10 mouse cellular contexts compared by ENCODE assay signal in the genomic region with DNA sequence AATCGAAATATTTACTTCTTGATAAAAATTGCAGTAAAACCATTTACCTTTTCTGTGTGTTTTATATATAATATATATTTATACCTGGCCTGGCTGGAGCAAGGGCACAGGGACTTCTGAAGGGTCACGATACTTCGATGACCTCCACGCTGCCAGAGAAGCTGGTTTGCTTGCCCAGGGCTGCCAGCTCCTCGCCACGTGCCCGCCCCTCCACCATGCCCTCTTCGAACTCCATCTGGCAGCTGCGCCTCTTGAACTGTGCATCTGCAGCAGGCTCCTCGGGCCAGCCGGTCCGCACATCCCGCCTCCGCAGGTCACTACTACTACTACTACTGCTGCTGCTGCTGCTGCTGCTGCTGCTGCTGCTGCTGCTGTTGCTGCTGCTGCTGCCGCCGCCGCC. TPM values are rescaled to one million over a fixed set of nuclear protein-coding genes. Genes with fewer than 3 reads are reported as not detected.
DNase-seq lines count a peak whose midpoint lies in the region; ATAC-seq lines count a peak whose summit lies in the region.
"Had no signal": no experiment of that assay in that cellular context is flagged by ENCODE, and none has a peak within 500 bp of the region (broad histone marks: within the 10 kb centered on the region; RNA-seq: fewer than 3 reads in every experiment).

No protein-coding gene starts in this region.

- no peaks in the 10 kb centered on the region for H3K9me3 ChIP-seq in intestine, embryonic 14.5 days (ENCODE audit: control insufficient read depth, low read length)
- no peaks in the 10 kb centered on the region for H3K9me3 ChIP-seq in intestine, embryonic 16.5 days (ENCODE audit: control insufficient read depth, low read length)
- H3K9me3 ChIP-seq in midbrain, embryonic 13.5 days: no peaks in the 10 kb centered on the region
- H3K9me3 ChIP-seq in midbrain, embryonic 15.5 days: no peaks in the 10 kb centered on the region
- H3K9me3 ChIP-seq in hindbrain, embryonic 13.5 days: no peaks in the 10 kb centered on the region
- H3K9me3 ChIP-seq in stomach, embryonic 15.5 days: no peaks in the 10 kb centered on the region

- peaks cover 11% of the 10 kb centered on the region; the same call in 1 of the 2 replicates for H3K4me1 ChIP-seq in intestine, embryonic 14.5 days (replicated peaks; ENCODE audit: control insufficient read depth, insufficient read depth, low read length)
- H3K4me1 ChIP-seq in intestine, embryonic 16.5 days (ENCODE audit: control insufficient read depth, insufficient read depth, low read length): peaks cover 14% of the 10 kb centered on the region
- peaks cover 26% of the 10 kb centered on the region for H3K4me1 ChIP-seq in midbrain, embryonic 13.5 days (replicated peaks)
- H3K4me1 ChIP-seq in midbrain, embryonic 15.5 days: peaks cover 15% of the 10 kb centered on the region; the same call in 1 of the 2 replicates
- H3K4me1 ChIP-seq in hindbrain, embryonic 13.5 days (replicated peaks): peaks cover 29% of the 10 kb centered on the region
- H3K4me1 ChIP-seq in stomach, embryonic 15.5 days: peaks cover 16% of the 10 kb centered on the region; the same call in 1 of the 2 replicates

- no peak for DNase-seq in intestine, embryonic 14.5 days (ENCODE audit: low spot score)
- no peak for DNase-seq in spleen, postnatal 4 days (ENCODE audit: low spot score in 2 of 2)
- DNase-seq: embryo, embryonic 11 days; gastrocnemius, postnatal 25 days; lung, postnatal 4 days had no signal

- no peak for ATAC-seq in intestine, embryonic 14.5 days (replicated peaks; ENCODE audit: low FRiP score, low TSS enrichment, low read depth)
- ATAC-seq in intestine, embryonic 16.5 days: no peak
- ATAC-seq in midbrain, embryonic 13.5 days: no peak
- ATAC-seq in midbrain, embryonic 15.5 days (replicated peaks): no peak
- ATAC-seq in hindbrain, embryonic 13.5 days (ENCODE audit: low FRiP score): no peak
- ATAC-seq in stomach, embryonic 15.5 days (ENCODE audit: insufficient read depth, low FRiP score, low read depth): no peak

- no peak overlapping the region for H3K9ac ChIP-seq in intestine, embryonic 14.5 days (ENCODE audit: low read length)
- H3K9ac ChIP-seq in intestine, embryonic 16.5 days (ENCODE audit: low read depth, low read length): no peak overlapping the region
- 0 out of 2 replicates have a peak overlapping the region, but pooled peaks have one; percentile 28 for H3K9ac ChIP-seq in midbrain, embryonic 13.5 days (replicated peaks)
- H3K9ac ChIP-seq in midbrain, embryonic 15.5 days: no peak overlapping the region
- H3K9ac ChIP-seq in hindbrain, embryonic 13.5 days: peak overlapping the region; percentile 59
- no peak overlapping the region for H3K9ac ChIP-seq in stomach, embryonic 15.5 days

- peaks cover 51% of the 10 kb centered on the region for H3K27me3 ChIP-seq in intestine, embryonic 14.5 days (replicated peaks; ENCODE audit: control insufficient read depth, insufficient read depth, low read length)
- peaks cover 20% of the 10 kb centered on the region for H3K27me3 ChIP-seq in intestine, embryonic 16.5 days (replicated peaks; ENCODE audit: control insufficient read depth, insufficient read depth, low read length)
- peaks cover 44% of the 10 kb centered on the region for H3K27me3 ChIP-seq in midbrain, embryonic 13.5 days
- peaks cover 7% of the 10 kb centered on the region; the same call in 1 of the 2 replicates for H3K27me3 ChIP-seq in midbrain, embryonic 15.5 days (replicated peaks)
- peaks cover 47% of the 10 kb centered on the region for H3K27me3 ChIP-seq in hindbrain, embryonic 13.5 days
- H3K27me3 ChIP-seq in stomach, embryonic 15.5 days (replicated peaks): peaks cover 46% of the 10 kb centered on the region

- H3K27ac ChIP-seq in intestine, embryonic 14.5 days (ENCODE audit: low read depth): no peak overlapping the region
- H3K27ac ChIP-seq in intestine, embryonic 16.5 days (ENCODE audit: low read length): no peak overlapping the region
- H3K27ac ChIP-seq in midbrain, embryonic 13.5 days: no peak overlapping the region
- no peak overlapping the region for H3K27ac ChIP-seq in midbrain, embryonic 15.5 days
- H3K27ac ChIP-seq in hindbrain, embryonic 13.5 days: no peak overlapping the region
- H3K27ac ChIP-seq in stomach, embryonic 15.5 days: no peak overlapping the region

- peak overlapping the region; percentile 8; the same call in 1 of the 2 replicates for H3K4me3 ChIP-seq in intestine, embryonic 14.5 days (ENCODE audit: low read depth, low read length)
- H3K4me3 ChIP-seq in intestine, embryonic 16.5 days (ENCODE audit: low read length): no peak overlapping the region
- H3K4me3 ChIP-seq in midbrain, embryonic 13.5 days (replicated peaks): no peak overlapping the region
- H3K4me3 ChIP-seq in midbrain, embryonic 15.5 days: no peak overlapping the region
- H3K4me3 ChIP-seq in hindbrain, embryonic 13.5 days: no peak overlapping the region
- peak overlapping the region; percentile 23; the same call in 1 of the 2 replicates for H3K4me3 ChIP-seq in stomach, embryonic 15.5 days (replicated peaks)

- peak overlapping the region; percentile 25 for H3K4me2 ChIP-seq in intestine, embryonic 14.5 days (ENCODE audit: low read length)
- no peak overlapping the region for H3K4me2 ChIP-seq in intestine, embryonic 16.5 days (ENCODE audit: low read depth, low read length)
- no peak overlapping the region for H3K4me2 ChIP-seq in midbrain, embryonic 13.5 days (replicated peaks)
- H3K4me2 ChIP-seq in midbrain, embryonic 15.5 days: no peak overlapping the region
- peak overlapping the region; percentile 28 for H3K4me2 ChIP-seq in hindbrain, embryonic 13.5 days
- H3K4me2 ChIP-seq in stomach, embryonic 15.5 days: peak overlapping the region; percentile 43

- 0 out of 2 replicates have a peak, but pooled peaks cover 5% of the 10 kb centered on the region for H3K36me3 ChIP-seq in intestine, embryonic 14.5 days (ENCODE audit: control insufficient read depth, insufficient read depth, low read length)
- H3K36me3 ChIP-seq in intestine, embryonic 16.5 days (ENCODE audit: control insufficient read depth, insufficient read depth, low read length): peaks cover 3% of the 10 kb centered on the region; the same call in 1 of the 2 replicates
- H3K36me3 ChIP-seq in midbrain, embryonic 13.5 days: peaks cover 78% of the 10 kb centered on the region
- peaks cover 46% of the 10 kb centered on the region for H3K36me3 ChIP-seq in midbrain, embryonic 15.5 days (replicated peaks)
- H3K36me3 ChIP-seq in hindbrain, embryonic 13.5 days: peaks cover 83% of the 10 kb centered on the region
- no peaks in the 10 kb centered on the region for H3K36me3 ChIP-seq in stomach, embryonic 15.5 days

- 32% methylated on average over 17 of the region's 17 CpGs for WGBS in intestine, embryonic 14.5 days
- 37% methylated on average over 17 of the region's 17 CpGs for WGBS in intestine, embryonic 16.5 days
- 39% methylated on average over 17 of the region's 17 CpGs for WGBS in midbrain, embryonic 13.5 days
- WGBS in midbrain, embryonic 15.5 days: 37% methylated on average over 17 of the region's 17 CpGs
- 33% methylated on average over 14 of the region's 17 CpGs for WGBS in hindbrain, embryonic 13.5 days
- WGBS in stomach, embryonic 15.5 days: 22% methylated on average over 17 of the region's 17 CpGs

RNA-seq across cellular contexts. Expression of gene Dusp8, which starts 13.9 kb away (rescaled TPM):
- 8.1 and 8.8 TPM in 2 replicates for polyA plus RNA-seq in intestine, embryonic 14.5 days (2014; fragmentation: Nextera tagmentation; extraction: Ambion mirVana)
- polyA plus RNA-seq in intestine, embryonic 16.5 days (2015; fragmentation: Nextera tagmentation; extraction: Ambion mirVana): 4.8 and 5.6 TPM in 2 replicates
- 66.0 and 69.1 TPM in 2 replicates for polyA plus RNA-seq in midbrain, embryonic 13.5 days (2015; fragmentation: Nextera tagmentation; extraction: Ambion mirVana)
- 134 and 135 TPM in 2 replicates for polyA plus RNA-seq in midbrain, embryonic 15.5 days (2015; fragmentation: Nextera tagmentation; extraction: Ambion mirVana)
- polyA plus RNA-seq in hindbrain, embryonic 13.5 days (2015; fragmentation: Nextera tagmentation; extraction: Ambion mirVana): 87.3 and 90.2 TPM in 2 replicates
- polyA plus RNA-seq in stomach, embryonic 15.5 days (2015; fragmentation: Nextera tagmentation; extraction: Ambion mirVana): 5.9 and 7.4 TPM in 2 replicates

RNA-seq across cellular contexts. Expression of gene Mob2, which starts 20.9 kb away (rescaled TPM):
- 63.0 and 64.8 TPM in 2 replicates for polyA plus RNA-seq in intestine, embryonic 14.5 days (2014; fragmentation: Nextera tagmentation; extraction: Ambion mirVana)
- polyA plus RNA-seq in intestine, embryonic 16.5 days (2015; fragmentation: Nextera tagmentation; extraction: Ambion mirVana): 57.8 and 64.4 TPM in 2 replicates
- 52.3 and 56.9 TPM in 2 replicates for polyA plus RNA-seq in midbrain, embryonic 13.5 days (2015; fragmentation: Nextera tagmentation; extraction: Ambion mirVana)
- 53.9 and 57.8 TPM in 2 replicates for polyA plus RNA-seq in midbrain, embryonic 15.5 days (2015; fragmentation: Nextera tagmentation; extraction: Ambion mirVana)
- polyA plus RNA-seq in hindbrain, embryonic 13.5 days (2015; fragmentation: Nextera tagmentation; extraction: Ambion mirVana): 53.0 and 53.5 TPM in 2 replicates
- 65.2 and 67.8 TPM in 2 replicates for polyA plus RNA-seq in stomach, embryonic 15.5 days (2015; fragmentation: Nextera tagmentation; extraction: Ambion mirVana)

RNA-seq across cellular contexts. Expression of gene Gm45618, which starts 38.8 kb away (rescaled TPM):
- not detected in 2 replicates for polyA plus RNA-seq in intestine, embryonic 14.5 days (2014; fragmentation: Nextera tagmentation; extraction: Ambion mirVana)
- not detected in 2 replicates for polyA plus RNA-seq in intestine, embryonic 16.5 days (2015; fragmentation: Nextera tagmentation; extraction: Ambion mirVana)
- 0.44 TPM in 1 of 2 replicates, not detected in the other for polyA plus RNA-seq in midbrain, embryonic 13.5 days (2015; fragmentation: Nextera tagmentation; extraction: Ambion mirVana)
- polyA plus RNA-seq in midbrain, embryonic 15.5 days (2015; fragmentation: Nextera tagmentation; extraction: Ambion mirVana): 0.36 and 0.65 TPM in 2 replicates
- 0.27 and 0.32 TPM in 2 replicates for polyA plus RNA-seq in hindbrain, embryonic 13.5 days (2015; fragmentation: Nextera tagmentation; extraction: Ambion mirVana)
- not detected in 2 replicates for polyA plus RNA-seq in stomach, embryonic 15.5 days (2015; fragmentation: Nextera tagmentation; extraction: Ambion mirVana)

RNA-seq across cellular contexts. Expression of gene Gm39115, which starts 54.1 kb away (rescaled TPM):
- polyA plus RNA-seq in intestine, embryonic 14.5 days (2014; fragmentation: Nextera tagmentation; extraction: Ambion mirVana): not detected in 2 replicates
- not detected in 2 replicates for polyA plus RNA-seq in intestine, embryonic 16.5 days (2015; fragmentation: Nextera tagmentation; extraction: Ambion mirVana)
- not detected in 2 replicates for polyA plus RNA-seq in midbrain, embryonic 13.5 days (2015; fragmentation: Nextera tagmentation; extraction: Ambion mirVana)
- not detected in 2 replicates for polyA plus RNA-seq in midbrain, embryonic 15.5 days (2015; fragmentation: Nextera tagmentation; extraction: Ambion mirVana)
- not detected in 2 replicates for polyA plus RNA-seq in hindbrain, embryonic 13.5 days (2015; fragmentation: Nextera tagmentation; extraction: Ambion mirVana)
- not detected in 2 replicates for polyA plus RNA-seq in stomach, embryonic 15.5 days (2015; fragmentation: Nextera tagmentation; extraction: Ambion mirVana)

Comparison
In these comparisons a context has a peak if more than half of its experiments do, and no peak if none do; other contexts are left out.
1. H3K4me2 ChIP-seq: peak in intestine, embryonic 14.5 days (single experiment), hindbrain, embryonic 13.5 days (single experiment) and stomach, embryonic 15.5 days (single experiment); none in intestine, embryonic 16.5 days (single experiment), midbrain, embryonic 13.5 days (single experiment) and midbrain, embryonic 15.5 days (single experiment).
2. H3K4me3 ChIP-seq: peak in intestine, embryonic 14.5 days (single experiment) and stomach, embryonic 15.5 days (single experiment); none in intestine, embryonic 16.5 days (single experiment), midbrain, embryonic 13.5 days (single experiment), midbrain, embryonic 15.5 days (single experiment) and hindbrain, embryonic 13.5 days (single experiment).
3. H3K9ac ChIP-seq: peak in midbrain, embryonic 13.5 days (single experiment) and hindbrain, embryonic 13.5 days (single experiment); none in intestine, embryonic 14.5 days (single experiment), intestine, embryonic 16.5 days (single experiment), midbrain, embryonic 15.5 days (single experiment) and stomach, embryonic 15.5 days (single experiment).